In genomic region chr12:91050593-91051325, GRCm38 (mm10) we compare ENCODE assay signal across 9 mouse cellular contexts.
DNase-seq lines count a peak whose midpoint lies in the region.
"Had no signal": no experiment of that assay in that cellular context is flagged by ENCODE, and none has a peak within 500 bp of the region (broad histone marks: within the 10 kb centered on the region; RNA-seq: fewer than 3 reads in every experiment).

No protein-coding gene starts in this region.

- DNase-seq in gastrocnemius, adult 18-20 months (ENCODE audit: low spot score): peak; percentile 15
- DNase-seq in gastrocnemius, postnatal 36 days: no peak
- peak; percentile 8 for DNase-seq in ovary, postnatal 36 days (ENCODE audit: low spot score)
- no peak for DNase-seq in ovary, postnatal 10 days (ENCODE audit: low spot score)
- DNase-seq in cerebellum, postnatal 36 days: peak; percentile 84 to 88
- DNase-seq in left cerebral cortex, postnatal 4 days: peak; percentile 17
- DNase-seq in adipocyte (ENCODE audit: low spot score): no peak
- no peak for DNase-seq in lung, postnatal 14 days
- DNase-seq: kidney, postnatal 25 days had no signal

- intact Hi-C loops in gastrocnemius, postnatal 36 days (cut with DNase I): no loop called here
- intact Hi-C loops in left cerebral cortex, postnatal 4 days (cut with DNase I): no loop called here

Comparison
In these comparisons a context has a peak if more than half of its experiments do, and no peak if none do; other contexts are left out.
1. DNase-seq: peak in gastrocnemius, adult 18-20 months (single experiment), ovary, postnatal 36 days (single experiment), cerebellum, postnatal 36 days (2 of 2) and left cerebral cortex, postnatal 4 days (single experiment); none in gastrocnemius, postnatal 36 days (0 of 2), ovary, postnatal 10 days (single experiment), adipocyte (single experiment) and lung, postnatal 14 days (single experiment).